Mouse (Mus musculus): ENCODE measurements around the gene Timm8a2. TPM values are rescaled to one million over a fixed set of nuclear protein-coding genes. Genes with fewer than 3 reads are reported as not detected.

The Timm8a2 gene
- polyA plus RNA-seq, 1 experiment: 0.31 TPM

GRCm38 (mm10) chr14:122079921-122080320 lies 45.4 kb downstream of the Timm8a2 start:
- H3K4me1 ChIP-seq (ENCODE audit: control insufficient read depth, insufficient read depth, low read length): no peaks in the 10 kb centered on the region
- H3K4me3 ChIP-seq (ENCODE audit: insufficient read depth, low read length): no peak overlapping the region
- TF ChIP-seq CTCF (IDR thresholded peaks at IDR 0.05; ENCODE audit: extremely low read depth, insufficient read depth, low read length): no peak
- no peak for TF ChIP-seq POLR2A (IDR thresholded peaks at IDR 0.05; ENCODE audit: extremely low read depth, insufficient read depth, low read length)
- no peak overlapping the region for H3K27ac ChIP-seq (ENCODE audit: insufficient read depth, low read length)

GRCm38 (mm10) chr14:122081308-122081707 lies 46.8 kb downstream of the Timm8a2 start:
- Histone ChIP-seq H3K4me3 (ENCODE audit: insufficient read depth, low read length) (no peak overlapping the region), H3K27ac (ENCODE audit: insufficient read depth, low read length) (no peak overlapping the region), H3K4me1 (ENCODE audit: control insufficient read depth, insufficient read depth, low read length) (no peaks in the 10 kb centered on the region)
- TF ChIP-seq POLR2A (IDR thresholded peaks at IDR 0.05; ENCODE audit: extremely low read depth, insufficient read depth, low read length): no peak
- TF ChIP-seq CTCF (IDR thresholded peaks at IDR 0.05; ENCODE audit: extremely low read depth, insufficient read depth, low read length): no peak

DNA sequence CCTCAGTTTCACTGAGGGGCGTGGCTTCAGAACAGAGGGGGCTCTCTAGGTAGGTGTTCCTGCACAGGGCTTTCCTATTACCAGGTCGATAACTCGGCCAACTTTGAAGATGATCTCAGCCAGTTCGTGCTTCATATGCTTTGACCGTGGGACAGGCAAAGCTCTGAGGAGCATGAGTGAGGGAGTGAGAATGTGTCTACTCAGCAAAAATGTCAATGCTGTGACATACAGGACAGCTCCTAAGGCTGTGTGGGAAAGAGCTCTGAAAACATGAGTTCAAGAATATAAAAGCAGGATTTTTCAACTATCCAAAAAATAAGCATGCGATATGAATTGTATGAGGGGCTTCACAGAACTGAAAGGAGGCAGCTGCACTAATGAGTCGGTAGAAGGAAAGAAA lies 49.0 kb downstream of the Timm8a2 start:
- no peak overlapping the region for H3K27ac ChIP-seq (ENCODE audit: insufficient read depth, low read length)
- H3K4me3 ChIP-seq (ENCODE audit: insufficient read depth, low read length): no peak overlapping the region
- no peaks in the 10 kb centered on the region for H3K4me1 ChIP-seq (ENCODE audit: control insufficient read depth, insufficient read depth, low read length)
- TF ChIP-seq CTCF (IDR thresholded peaks at IDR 0.05; ENCODE audit: extremely low read depth, insufficient read depth, low read length) (no peak), POLR2A (IDR thresholded peaks at IDR 0.05; ENCODE audit: extremely low read depth, insufficient read depth, low read length) (no peak)

- Histone ChIP-seq H3K27ac (ENCODE audit: insufficient read depth, low read length) (no peak overlapping the region), H3K4me1 (ENCODE audit: control insufficient read depth, insufficient read depth, low read length) (no peaks in the 10 kb centered on the region), H3K4me3 (ENCODE audit: insufficient read depth, low read length) (no peak overlapping the region)
- no peak for TF ChIP-seq POLR2A (IDR thresholded peaks at IDR 0.05; ENCODE audit: extremely low read depth, insufficient read depth, low read length)
- TF ChIP-seq CTCF (IDR thresholded peaks at IDR 0.05; ENCODE audit: extremely low read depth, insufficient read depth, low read length): no peak
Observed at GRCm38 (mm10) chr14:122087956-122088355, 53.5 kb downstream of the Timm8a2 start.

Other genes with a start within 250 kb of the Timm8a2 start
- gene Dock9, start 236.8 kb upstream of the Timm8a2 start, polyA plus RNA-seq (2012; rRNA removed): 68.4 and 74.9 TPM in 2 replicates
- 41.5 and 41.8 TPM in 2 replicates for gene Ubac2, start 156.1 kb upstream of the Timm8a2 start, polyA plus RNA-seq (2012; rRNA removed)
- gene Gpr18, start 118.9 kb upstream of the Timm8a2 start, polyA plus RNA-seq (2012; rRNA removed): 0.06 TPM in 1 of 2 replicates, not detected in the other
- gene Gpr183, start 69.5 kb upstream of the Timm8a2 start, polyA plus RNA-seq (2012; rRNA removed): 1.6 and 1.9 TPM in 2 replicates
- 77.6 and 80.1 TPM in 2 replicates for gene Tm9sf2, start 72.4 kb downstream of the Timm8a2 start, polyA plus RNA-seq (2012; rRNA removed)
- gene Clybl, start 147.0 kb downstream of the Timm8a2 start, polyA plus RNA-seq (2012; rRNA removed): 27.4 and 29.0 TPM in 2 replicates

All from cortical plate, adult 2 months (tissue).